Mouse (Mus musculus): ENCODE data around the gene Usp40.

- TF ChIP-seq CTCF (conservative IDR thresholded peaks at IDR 0.05; ENCODE audit: insufficient read depth, insufficient read length, low read depth, low read length) (no peak), POLR2A (IDR thresholded peaks at IDR 0.05; ENCODE audit: low read depth, low read length) (no peak)
These were observed 106.2 kb downstream of the Usp40 start for GRCm38 (mm10) chr1:87902186-87902585.

Measured in kidney, adult 2 months (tissue).